Mouse (Mus musculus) lung, adult 2 months (tissue): ENCODE results near the gene Gm20388. TPM values are rescaled to one million over a fixed set of nuclear protein-coding genes. Genes with fewer than 3 reads are reported as not detected.
A peak's percentile ranks its signal among the peaks of the same experiment; 100 is the strongest.

Experiments
- DNase-seq: peaks from one replicate; pipeline ENCODE4 v3.0.0; 2022
- H3K4me1 ChIP-seq: fragments of 200-500 bp; 2 replicates; pipeline ENCODE4 v1.6.1; 2011; ENCODE audit warnings: low read length; ENCODE audit not compliant: control insufficient read depth, insufficient read depth
- H3K4me3 ChIP-seq: fragments of 200-500 bp; replicated peaks from 2 replicates; pipeline ENCODE3; 2011; ENCODE audit warnings: low read depth, mild to moderate bottlenecking, control low read depth, low read length; ENCODE audit errors: extremely low read depth
- CTCF ChIP-seq: fragments of 200-500 bp; IDR thresholded peaks from 2 replicates; pipeline ENCODE4 v1.5.1; 2011; ENCODE audit warnings: mild to moderate bottlenecking, low read length, control low read depth; ENCODE audit not compliant: insufficient read depth
- POLR2A ChIP-seq: fragments of 200-500 bp; IDR thresholded peaks from 2 replicates; pipeline ENCODE4 v1.6.1; 2011; ENCODE audit warnings: low read depth, mild to moderate bottlenecking, control low read depth, low read length, borderline replicate concordance; ENCODE audit errors: extremely low read depth
- WGBS: fragments of 180-500 bp; shearing (Covaris S2); methylation state at CpG from one replicate; pipeline ENCODE4 v1.1.7; 2018; 5-methylcytosine and 5-hydroxymethylcytosine counted together
- polyA plus RNA-seq: library from polyadenylated mRNA; depleted of rRNA; stranded (reverse); fragments of >200 nt; gene quantifications from 2 replicates; pipeline ENCODE4 v1.2.3, GENCODE M21; 2012

Gene Gm20388
- polyA plus RNA-seq, 1 experiment, result 67.8 TPM

GRCm38 (mm10) chr8:121782493-121782892 lies 1871.9 kb downstream of the Gm20388 start:
- H3K4me3 ChIP-seq, result no peak overlapping the region
- WGBS, result 48% methylated on average over 5 of the region's 5 CpGs
- no peaks in the 10 kb centered on the region for H3K4me1 ChIP-seq
- no peak for DNase-seq
- TF ChIP-seq CTCF, result no peak
- TF ChIP-seq POLR2A, result no peak

GRCm38 (mm10) chr8:121786542-121786941 lies 1875.9 kb downstream of the Gm20388 start:
- WGBS, result 37% methylated on average over 10 of the region's 10 CpGs
- DNase-seq, result no peak
- no peak overlapping the region for H3K4me3 ChIP-seq
- no peaks in the 10 kb centered on the region for H3K4me1 ChIP-seq
- no peak for TF ChIP-seq POLR2A
- TF ChIP-seq CTCF, result no peak

GRCm38 (mm10) chr8:121788786-121789185 lies 1878.1 kb downstream of the Gm20388 start:
- WGBS, result 64% methylated on average over 8 of the region's 8 CpGs
- DNase-seq, result no peak

GRCm38 (mm10) chr8:121792159-121792558 lies 1881.5 kb downstream of the Gm20388 start:
- TF ChIP-seq CTCF (no peak), POLR2A (peak; percentile 27; the same call in 1 of the 2 replicates)
- no peak overlapping the region for H3K4me3 ChIP-seq
- WGBS, result 23% methylated on average over 7 of the region's 7 CpGs
- peaks cover 9% of the 10 kb centered on the region for H3K4me1 ChIP-seq
- DNase-seq, result no peak

More at GRCm38 (mm10) chr8:121788786-121789185, 1878.1 kb downstream of the Gm20388 start:
- TF ChIP-seq CTCF, result no peak
- no peak for TF ChIP-seq POLR2A
- Histone ChIP-seq H3K4me1 (peaks cover 9% of the 10 kb centered on the region), H3K4me3 (no peak overlapping the region)

DNA sequence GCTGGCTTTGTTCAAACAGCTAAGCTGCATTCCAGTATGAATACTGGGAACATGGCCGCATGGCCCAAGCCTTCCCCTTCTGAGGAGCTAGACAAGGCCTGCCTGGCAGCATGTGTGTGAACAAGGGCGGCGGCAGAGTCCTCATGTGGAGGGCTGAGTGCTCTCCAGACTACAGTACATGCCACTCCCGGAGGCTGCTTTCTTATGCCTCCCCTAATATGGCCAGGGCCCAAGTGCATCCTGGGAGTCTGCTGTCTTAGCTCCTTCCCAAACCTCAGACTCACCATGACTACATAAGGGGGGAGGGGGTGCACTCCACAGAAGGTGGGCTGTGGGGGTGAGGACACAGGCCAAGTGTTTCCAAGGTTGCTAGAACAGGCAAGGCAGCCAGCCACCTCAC lies 1882.0 kb downstream of the Gm20388 start:
- 36% methylated on average over 4 of the region's 4 CpGs for WGBS

DNA sequence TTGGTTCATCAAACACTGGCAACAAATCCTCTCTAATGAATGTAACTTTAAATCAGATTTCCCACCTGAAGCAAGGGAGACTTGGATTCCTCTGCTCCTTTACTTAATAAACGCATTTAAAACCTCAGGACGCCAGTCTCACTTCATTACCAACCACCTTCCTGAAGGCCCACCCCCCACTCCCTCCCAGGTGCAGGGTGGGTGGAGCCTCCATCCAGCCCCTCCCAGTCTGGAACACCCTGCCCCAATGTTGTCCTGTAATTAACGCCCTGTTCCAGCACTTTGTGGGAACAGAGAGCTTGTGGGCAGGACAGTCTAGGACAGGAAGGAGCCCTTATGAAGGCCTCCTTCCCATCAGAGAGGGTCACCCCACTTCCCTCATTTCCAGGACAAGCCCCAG lies 1883.5 kb downstream of the Gm20388 start:
- 50% methylated on average over 3 of the region's 3 CpGs for WGBS
- peaks cover 9% of the 10 kb centered on the region for H3K4me1 ChIP-seq
- no peak for DNase-seq
- no peak overlapping the region for H3K4me3 ChIP-seq
- TF ChIP-seq POLR2A (no peak), CTCF (no peak)

More for the DNA sequence above, 1882.0 kb downstream of the Gm20388 start:
- Histone ChIP-seq H3K4me3 (no peak overlapping the region), H3K4me1 (peaks cover 9% of the 10 kb centered on the region)
- TF ChIP-seq CTCF, result no peak
- TF ChIP-seq POLR2A, result no peak
- peak; percentile 48 for DNase-seq

GRCm38 (mm10) chr8:121795461-121795860 lies 1884.8 kb downstream of the Gm20388 start:
- H3K4me1 ChIP-seq, result peaks cover 9% of the 10 kb centered on the region
- TF ChIP-seq POLR2A, result no peak
- TF ChIP-seq CTCF, result no peak
- WGBS, result 86% methylated on average over 8 of the region's 8 CpGs
- DNase-seq, result no peak
- H3K4me3 ChIP-seq, result no peak overlapping the region

GRCm38 (mm10) chr8:121796406-121796805 lies 1885.8 kb downstream of the Gm20388 start:
- Histone ChIP-seq H3K4me1 (peaks cover 9% of the 10 kb centered on the region), H3K4me3 (no peak overlapping the region)
- TF ChIP-seq CTCF (no peak), POLR2A (no peak)
- DNase-seq, result no peak
- 90% methylated on average over 11 of the region's 11 CpGs for WGBS

DNA sequence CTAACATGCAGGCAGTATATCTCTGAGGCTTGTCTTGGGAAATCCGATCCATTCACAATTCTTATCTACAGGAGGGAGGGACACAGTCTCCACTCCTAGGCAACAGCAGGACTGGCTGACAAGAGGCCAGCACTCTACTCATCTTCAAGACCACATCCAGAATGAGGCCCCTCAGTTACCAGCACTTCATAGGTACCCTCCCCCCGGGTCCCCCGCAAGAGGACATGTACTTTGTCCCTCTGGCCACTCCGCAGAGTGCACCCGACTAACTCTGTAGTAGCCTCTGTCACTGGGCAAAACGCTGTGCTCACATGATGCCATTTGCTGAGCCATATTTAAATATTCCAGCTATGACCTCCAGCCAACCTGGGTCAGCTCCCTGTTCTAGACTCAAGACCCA lies 1887.8 kb downstream of the Gm20388 start:
- Histone ChIP-seq H3K4me1 (no peaks in the 10 kb centered on the region), H3K4me3 (no peak overlapping the region)
- WGBS, result 83% methylated on average over 6 of the region's 6 CpGs
- TF ChIP-seq POLR2A, result no peak
- TF ChIP-seq CTCF, result no peak
- no peak for DNase-seq

DNA sequence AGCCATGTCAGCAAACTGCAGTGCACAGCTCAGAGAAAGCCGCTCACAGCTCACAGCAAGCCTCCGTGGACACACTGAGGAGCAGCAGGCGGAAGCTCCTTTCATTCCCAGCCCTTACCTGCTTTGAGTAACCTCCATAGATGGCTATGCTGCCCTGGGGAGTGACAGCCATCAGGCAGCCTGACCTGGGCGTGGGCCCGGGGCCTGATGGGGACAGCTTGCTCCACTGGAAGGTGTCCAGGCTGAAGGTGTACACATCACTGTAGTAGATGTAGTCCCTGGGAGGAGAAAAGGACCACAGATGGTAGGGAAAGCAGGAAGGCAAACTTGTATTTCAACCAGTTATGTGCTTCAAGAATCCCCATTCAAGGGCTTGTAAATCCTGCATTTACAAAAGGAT lies 1894.2 kb downstream of the Gm20388 start:
- no peak for DNase-seq
- TF ChIP-seq CTCF (no peak), POLR2A (no peak)
- Histone ChIP-seq H3K4me1 (no peaks in the 10 kb centered on the region), H3K4me3 (no peak overlapping the region)
- WGBS, result 95% methylated on average over 5 of the region's 5 CpGs
